Mouse (Mus musculus) limb, embryonic 11.5 days (tissue): ENCODE results near the gene Dnajb2. TPM values are rescaled to one million over a fixed set of nuclear protein-coding genes. Genes with fewer than 3 reads are reported as not detected.

Source experiments
- ATAC-seq: fragments of 200-750 bp; cut with Nextera tagmentation; 2 replicates; pipeline ENCODE4 v1.8.0; 2017; ENCODE audit warnings: low read depth; ENCODE audit not compliant: insufficient number of reproducible peaks, low FRiP score, low TSS enrichment
- DNase-seq: peaks from one replicate; pipeline ENCODE4 v3.0.0-alpha.2; 2015; ENCODE audit warnings: low spot score
- H3K27ac ChIP-seq: fragments of 300-500 bp; sonication (generic); replicated peaks from 2 replicates; pipeline ENCODE4 v1.5.1; 2014; ENCODE audit warnings: low read depth, mild to moderate bottlenecking, low read length
- H3K27me3 ChIP-seq: fragments of 300-500 bp; sonication (generic); 2 replicates; pipeline ENCODE4 v1.6.1; 2014; ENCODE audit warnings: mild to moderate bottlenecking, low read length, mixed read lengths; ENCODE audit not compliant: control insufficient read depth, insufficient read depth
- H3K36me3 ChIP-seq: fragments of 300-500 bp; sonication (generic); 2 replicates; pipeline ENCODE4 v1.6.1; 2014; ENCODE audit warnings: mild to moderate bottlenecking, low read length, moderate library complexity, mixed read lengths; ENCODE audit not compliant: control insufficient read depth, insufficient read depth
- H3K4me1 ChIP-seq: fragments of 300-500 bp; sonication (generic); 2 replicates; pipeline ENCODE4 v1.6.1; 2014; ENCODE audit warnings: low read length, mixed read lengths; ENCODE audit not compliant: control insufficient read depth, insufficient read depth
- H3K4me2 ChIP-seq: fragments of 300-500 bp; sonication (generic); 2 replicates; pipeline ENCODE4 v1.6.1; 2014; ENCODE audit warnings: low read depth, mild to moderate bottlenecking, moderate library complexity; ENCODE audit not compliant: severe bottlenecking
- H3K4me3 ChIP-seq: fragments of 300-500 bp; sonication (generic); 2 replicates; pipeline ENCODE4 v1.5.1; 2014; ENCODE audit warnings: low read depth, low read length
- H3K9ac ChIP-seq: fragments of 300-500 bp; sonication (generic); 2 replicates; pipeline ENCODE4 v1.6.1; 2014; ENCODE audit warnings: mild to moderate bottlenecking, low read length
- H3K9me3 ChIP-seq: fragments of 300-500 bp; sonication (generic); 2 replicates; pipeline ENCODE4 v1.6.1; 2016; ENCODE audit warnings: low read length; ENCODE audit not compliant: control insufficient read depth
- WGBS: fragments of 180-500 bp; shearing (Covaris S2); extraction: QIAGEN DNeasy Blood & Tissue Kit; methylation state at CpG from one replicate; pipeline ENCODE4 v1.1.7; 2014; 5-methylcytosine and 5-hydroxymethylcytosine counted together
- polyA plus RNA-seq: library from polyadenylated mRNA; unstranded; fragments of >200 nt; fragmentation: Nextera tagmentation; extraction: Ambion mirVana; gene quantifications from 2 replicates; pipeline ENCODE4 v1.2.1, GENCODE M21; 2014

Gene Dnajb2
- polyA plus RNA-seq, 1 experiment from 2014 or later: 17.6 TPM

DNA sequence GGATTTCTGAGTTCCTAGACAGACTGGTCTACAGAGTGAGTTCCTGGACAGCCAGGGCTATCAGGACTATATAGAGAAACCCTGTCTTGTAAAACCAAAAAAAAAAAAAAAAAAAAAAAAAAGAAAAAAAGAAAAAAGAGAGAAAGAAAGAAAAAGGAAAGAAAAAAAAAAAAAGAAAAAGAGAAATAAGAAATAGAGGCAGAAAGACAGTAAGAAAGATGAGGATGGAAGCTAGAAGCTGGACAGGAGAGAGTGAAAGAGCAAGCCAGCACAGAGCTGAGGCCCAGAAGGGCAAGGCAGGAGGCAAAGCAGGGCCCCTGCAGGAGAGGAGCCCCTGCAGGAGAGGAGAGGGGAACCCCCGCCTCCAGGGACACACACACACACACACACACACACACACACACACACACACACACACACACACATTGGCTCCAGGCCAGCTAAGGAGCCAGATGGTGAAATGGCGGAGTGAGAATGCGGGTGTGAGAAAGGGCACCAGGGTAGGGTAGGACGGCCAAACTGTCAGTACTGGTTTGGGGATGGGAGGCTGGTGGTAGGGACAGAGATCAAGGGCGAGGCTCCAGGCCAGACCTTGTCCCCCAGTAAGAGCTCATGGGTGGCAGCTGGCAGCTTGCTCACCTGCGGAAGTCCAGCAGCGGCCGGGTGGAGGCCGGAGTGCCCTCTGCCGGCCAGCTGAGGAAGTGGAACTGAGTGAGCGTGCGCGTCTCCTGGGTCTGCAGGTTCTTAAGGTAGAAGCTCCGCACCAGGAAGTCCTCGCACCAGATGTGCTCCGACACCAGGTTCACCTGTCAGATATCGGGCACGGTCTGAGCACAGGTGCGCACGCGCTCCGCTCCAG is 15.1 kb downstream of the Dnajb2 start:
- no peak overlapping the region for H3K4me3 ChIP-seq
- peak; percentile 88 for DNase-seq
- ATAC-seq: peak; percentile 44; the same call in 1 of the 2 replicates
- peak overlapping the region; percentile 15; the same call in 1 of the 2 replicates for H3K4me2 ChIP-seq
- H3K9me3 ChIP-seq: no peaks in the 10 kb centered on the region
- H3K4me1 ChIP-seq: 0 out of 2 replicates have a peak, but pooled peaks cover 3% of the 10 kb centered on the region
- no peak overlapping the region for H3K27ac ChIP-seq
- no peak overlapping the region for H3K9ac ChIP-seq
- no peaks in the 10 kb centered on the region for H3K27me3 ChIP-seq
- 4% methylated on average over 22 of the region's 22 CpGs for WGBS
- no peaks in the 10 kb centered on the region for H3K36me3 ChIP-seq

DNA sequence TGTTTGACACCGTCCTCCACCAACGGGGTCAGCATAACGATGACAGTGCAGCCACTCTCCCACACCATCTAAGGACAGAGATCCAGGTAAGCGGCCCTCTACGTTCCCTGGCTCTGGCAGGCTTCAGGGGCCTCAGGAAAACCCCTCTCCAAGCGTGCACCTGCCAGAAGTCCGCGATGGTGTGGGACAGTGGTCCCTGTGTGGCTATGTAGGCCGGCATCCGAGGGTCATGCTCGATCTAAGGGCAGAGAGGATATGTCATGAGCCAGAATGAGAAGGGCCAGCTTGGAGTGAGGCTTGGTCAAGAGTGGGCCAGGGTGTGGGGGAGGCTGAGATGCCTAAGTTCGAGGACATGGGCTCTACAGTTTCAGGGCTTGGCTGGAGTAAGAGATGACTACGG is 16.1 kb downstream of the Dnajb2 start:
- DNase-seq: no peak
- ATAC-seq: no peak

DNA sequence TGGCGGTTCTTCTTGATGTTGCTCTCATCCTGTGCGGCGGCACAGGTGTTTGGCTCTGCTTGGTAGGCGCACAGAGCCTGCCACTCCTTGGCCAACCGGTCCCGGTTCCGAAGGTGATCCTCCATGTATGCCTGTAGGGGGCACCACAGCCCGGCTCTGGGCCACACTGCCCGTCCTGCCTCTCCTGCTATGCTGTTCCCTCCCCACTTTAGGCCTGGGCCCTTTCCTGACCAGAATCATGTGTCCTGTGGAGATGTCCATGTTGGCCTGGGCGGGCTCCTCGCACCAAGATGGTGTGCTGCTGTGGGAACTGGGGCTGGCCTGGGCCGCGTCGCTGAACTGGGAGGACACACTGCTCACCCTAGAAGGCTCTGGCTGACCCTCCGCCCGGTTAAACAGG is 16.8 kb downstream of the Dnajb2 start:
- Histone ChIP-seq H3K4me2 (no peak overlapping the region), H3K27me3 (no peaks in the 10 kb centered on the region), H3K4me1 (0 out of 2 replicates have a peak, but pooled peaks cover 3% of the 10 kb centered on the region), H3K9me3 (no peaks in the 10 kb centered on the region), H3K4me3 (no peak overlapping the region), H3K27ac (no peak overlapping the region), H3K9ac (no peak overlapping the region), H3K36me3 (no peaks in the 10 kb centered on the region)
- DNase-seq (no peak), ATAC-seq (no peak)
- WGBS: 76% methylated on average over 16 of the region's 16 CpGs

More for the DNA sequence above, 16.1 kb downstream of the Dnajb2 start:
- Histone ChIP-seq H3K9ac (no peak overlapping the region), H3K9me3 (no peaks in the 10 kb centered on the region), H3K4me1 (0 out of 2 replicates have a peak, but pooled peaks cover 3% of the 10 kb centered on the region), H3K27ac (no peak overlapping the region), H3K27me3 (no peaks in the 10 kb centered on the region), H3K36me3 (no peaks in the 10 kb centered on the region), H3K4me3 (no peak overlapping the region), H3K4me2 (no peak overlapping the region)
- 69% methylated on average over 13 of the region's 13 CpGs for WGBS

DNA sequence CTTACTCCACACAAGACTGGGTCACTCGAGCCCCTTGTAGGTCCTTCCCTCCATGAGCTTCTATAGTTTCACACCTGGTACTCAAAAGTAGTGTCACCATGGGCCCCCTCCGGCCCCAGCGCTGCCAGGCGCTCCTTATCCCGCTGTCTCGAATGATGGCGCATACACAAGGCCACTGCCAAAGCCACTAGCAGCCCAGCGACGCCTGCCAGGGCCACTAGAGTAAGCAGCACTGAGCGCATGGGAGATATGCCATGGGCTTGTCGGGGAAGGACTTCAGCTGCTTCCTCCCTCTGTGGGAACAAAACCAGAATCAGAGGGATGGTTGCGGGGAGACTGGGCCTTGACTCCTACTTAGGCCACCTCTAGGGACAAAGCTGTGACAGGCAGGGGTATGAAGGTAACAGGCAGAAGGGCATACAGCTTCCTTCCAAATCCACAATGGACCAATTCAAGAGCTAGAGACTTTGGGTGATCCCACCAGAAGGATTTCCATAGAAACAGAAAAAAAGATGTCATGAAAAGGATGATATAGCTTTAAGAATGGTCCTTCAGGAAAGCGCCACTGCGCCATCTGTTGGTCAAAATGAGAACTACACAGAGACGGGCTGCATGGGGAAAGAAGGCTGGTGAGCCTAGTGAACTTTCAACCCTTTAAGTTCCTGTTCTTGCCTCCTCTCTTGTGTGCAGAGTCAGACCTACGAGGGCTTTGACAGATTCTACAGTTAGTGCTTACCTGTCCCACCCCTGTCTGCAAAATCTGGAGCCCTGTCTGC is 17.8 kb downstream of the Dnajb2 start:
- ATAC-seq (no peak), DNase-seq (peak; percentile 89)
- no peak overlapping the region for H3K4me2 ChIP-seq
- H3K9ac ChIP-seq: no peak overlapping the region
- 64% methylated on average over 16 of the region's 16 CpGs for WGBS
- H3K4me1 ChIP-seq: no peaks in the 10 kb centered on the region
- no peaks in the 10 kb centered on the region for H3K36me3 ChIP-seq
- H3K4me3 ChIP-seq: no peak overlapping the region
- H3K27me3 ChIP-seq: no peaks in the 10 kb centered on the region
- no peak overlapping the region for H3K27ac ChIP-seq
- no peaks in the 10 kb centered on the region for H3K9me3 ChIP-seq

DNA sequence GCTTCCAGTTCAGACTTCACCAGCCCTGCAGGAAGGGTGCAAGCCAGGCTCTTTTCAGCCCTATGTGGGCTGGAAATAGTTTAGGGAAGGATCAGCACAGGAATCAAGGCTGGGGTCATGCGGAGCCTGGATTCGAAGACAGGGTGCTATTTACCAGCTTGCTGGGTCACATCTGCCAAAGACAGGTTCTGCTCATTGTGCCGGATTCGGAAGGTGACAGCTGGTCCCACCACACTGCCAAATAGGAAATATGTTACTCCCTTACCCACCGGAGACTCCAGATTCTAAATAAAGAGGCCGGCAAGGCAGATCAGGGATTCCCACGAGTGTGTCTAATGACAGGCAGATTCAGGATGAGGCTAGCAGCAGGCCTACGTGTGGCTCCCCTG is 18.4 kb downstream of the Dnajb2 start:
- Histone ChIP-seq H3K36me3 (no peaks in the 10 kb centered on the region), H3K27ac (no peak overlapping the region), H3K4me1 (no peaks in the 10 kb centered on the region), H3K9ac (no peak overlapping the region), H3K4me2 (no peak overlapping the region), H3K4me3 (no peak overlapping the region), H3K9me3 (no peaks in the 10 kb centered on the region), H3K27me3 (no peaks in the 10 kb centered on the region)
- WGBS: 73% methylated on average over 8 of the region's 8 CpGs
- DNase-seq: no peak
- ATAC-seq: no peak

DNA sequence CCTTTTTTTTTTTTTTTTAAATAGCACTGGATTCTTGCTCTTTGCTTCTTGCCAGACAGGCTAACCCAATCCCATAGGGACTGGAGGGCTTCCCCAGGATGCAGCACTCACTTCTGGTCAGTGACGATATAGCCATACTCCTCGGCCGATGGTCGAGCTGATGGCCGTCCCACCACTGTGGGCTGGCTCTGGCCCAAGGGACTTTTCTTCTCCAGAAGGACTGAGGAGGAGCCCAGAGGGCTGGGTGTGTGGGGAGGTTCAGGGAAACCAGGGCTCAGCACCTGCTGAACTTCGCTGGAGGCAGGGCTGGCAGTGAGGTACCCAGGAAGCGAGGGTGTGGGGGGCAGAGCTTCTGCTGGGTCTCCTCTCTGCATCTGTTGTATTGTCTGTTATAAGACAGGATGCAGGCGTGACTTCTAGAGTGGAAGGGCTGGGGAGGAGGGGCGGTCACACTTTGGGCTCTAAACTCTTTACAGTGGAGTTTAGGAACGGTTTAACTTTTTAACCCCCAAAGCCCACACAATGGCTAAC is 19.4 kb downstream of the Dnajb2 start:
- WGBS: 71% methylated on average over 10 of the region's 10 CpGs

DNA sequence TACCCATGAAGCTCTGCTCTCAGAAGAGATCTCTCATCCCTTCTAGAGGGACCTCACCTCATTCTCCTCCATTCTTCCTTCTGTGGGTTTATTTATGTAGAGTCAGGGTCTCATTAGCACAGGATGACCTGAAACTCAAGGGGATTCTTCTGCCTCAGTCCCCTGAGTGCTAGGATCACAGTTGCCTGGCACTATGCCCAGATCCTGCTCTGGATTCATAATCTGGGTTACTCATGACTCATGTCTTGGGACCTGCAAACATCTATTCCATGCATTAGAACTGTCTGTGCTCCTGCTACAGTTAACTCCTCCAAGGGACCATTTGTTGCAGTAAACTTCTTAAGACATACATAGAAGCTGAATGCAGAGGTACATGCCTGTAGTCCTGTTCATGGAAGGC is 25.1 kb downstream of the Dnajb2 start:
- H3K4me1 ChIP-seq: no peaks in the 10 kb centered on the region
- H3K9ac ChIP-seq: no peak overlapping the region
- H3K36me3 ChIP-seq: no peaks in the 10 kb centered on the region
- H3K4me2 ChIP-seq: no peak overlapping the region
- H3K27ac ChIP-seq: no peak overlapping the region
- ATAC-seq (no peak), DNase-seq (no peak)
- no peak overlapping the region for H3K4me3 ChIP-seq
- H3K27me3 ChIP-seq: peaks cover 31% of the 10 kb centered on the region
- no peaks in the 10 kb centered on the region for H3K9me3 ChIP-seq

More for the DNA sequence above, 19.4 kb downstream of the Dnajb2 start:
- Histone ChIP-seq H3K4me2 (no peak overlapping the region), H3K4me3 (no peak overlapping the region), H3K27ac (no peak overlapping the region), H3K27me3 (no peaks in the 10 kb centered on the region), H3K36me3 (no peaks in the 10 kb centered on the region), H3K4me1 (no peaks in the 10 kb centered on the region), H3K9ac (no peak overlapping the region), H3K9me3 (no peaks in the 10 kb centered on the region)
- ATAC-seq (no peak), DNase-seq (no peak)
